Mouse (Mus musculus) neutrophil, adult 5-6 weeks (primary cell): ENCODE measurements around the gene Lst1. TPM values are rescaled to one million over a fixed set of nuclear protein-coding genes. Genes with fewer than 3 reads are reported as not detected.
A peak's percentile ranks its signal among the peaks of the same experiment; 100 is the strongest.

Experiments used
- ATAC-seq: fragments of 151-379, 151-347 bp; 2 replicates; pipeline ENCODE4 v1.8.0; 2017; ENCODE audit warnings: mild to moderate bottlenecking, moderate TSS enrichment; ENCODE audit not compliant: insufficient number of reproducible peaks, poor library complexity, low FRiP score, severe bottlenecking; ENCODE audit errors: extremely low read depth
- total RNA-seq: library from RNA; stranded (forward); fragments of 200-1000 nt; gene quantifications from 2 replicates; pipeline ENCODE4 v1.2.3, GENCODE M21; 2017

Lst1 gene
- total RNA-seq, 1 experiment from 2014 or later: 534 TPM

DNA sequence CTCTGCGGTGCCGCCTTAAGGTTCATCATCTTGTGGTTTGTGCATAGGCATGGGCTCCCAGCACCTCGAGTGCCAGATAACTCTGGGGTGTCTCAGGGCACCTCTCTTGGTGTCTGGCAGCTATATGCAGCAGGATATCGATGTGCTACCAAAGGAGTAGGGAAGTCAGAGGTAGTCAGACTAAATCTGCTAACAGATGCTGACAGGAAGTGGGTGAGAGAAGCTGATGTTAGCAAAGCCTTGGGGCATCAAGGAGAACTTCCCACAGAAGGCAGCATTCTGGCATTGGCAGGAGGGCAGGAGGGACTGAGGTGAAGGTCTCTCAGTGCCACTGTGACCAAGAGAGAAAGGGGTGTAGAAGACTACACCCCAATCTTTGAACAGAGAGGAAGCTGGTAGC is 1.9 kb upstream of the Lst1 start:
- no peak for ATAC-seq

DNA sequence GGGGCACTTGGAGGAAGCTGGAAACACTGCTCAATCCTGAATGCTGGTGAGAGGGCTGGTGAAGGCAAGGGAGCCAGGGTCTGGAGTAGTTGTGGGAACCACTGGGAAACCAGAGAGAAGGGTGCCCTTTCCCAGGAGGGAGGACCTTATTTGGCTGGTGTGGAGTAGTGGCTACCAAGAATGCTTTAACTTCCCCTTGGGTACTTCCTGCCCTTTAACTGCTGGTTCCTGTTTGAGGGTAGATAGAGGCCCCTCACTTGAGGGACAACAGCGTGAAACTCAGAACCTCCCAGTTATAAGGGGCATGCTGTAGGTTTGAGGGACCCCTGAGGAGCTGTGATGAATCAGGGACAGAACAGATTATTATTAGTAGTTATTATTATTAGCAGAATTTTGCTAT is 947 bp upstream of the Lst1 start:
- ATAC-seq: no peak

DNA sequence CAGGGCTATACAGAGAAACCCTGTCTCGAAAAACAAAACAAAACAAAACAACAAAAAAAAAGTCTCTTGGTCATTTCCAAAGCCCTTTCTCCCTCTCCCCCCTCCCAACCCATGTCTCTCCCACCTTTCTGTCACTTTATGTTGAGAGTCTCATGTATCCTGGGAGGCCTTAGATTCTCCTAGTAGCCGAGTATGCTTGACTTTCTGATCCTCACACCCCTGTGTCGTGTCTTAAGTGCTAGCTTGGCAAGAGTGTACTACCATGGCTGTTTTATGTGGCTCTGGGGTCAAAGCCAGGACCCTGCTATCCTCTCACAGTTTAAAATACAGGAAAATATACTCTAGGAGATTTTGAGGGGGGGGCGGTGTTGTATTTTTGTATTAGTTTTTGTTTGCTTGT is 894 bp downstream of the Lst1 start:
- no peak for ATAC-seq

DNA sequence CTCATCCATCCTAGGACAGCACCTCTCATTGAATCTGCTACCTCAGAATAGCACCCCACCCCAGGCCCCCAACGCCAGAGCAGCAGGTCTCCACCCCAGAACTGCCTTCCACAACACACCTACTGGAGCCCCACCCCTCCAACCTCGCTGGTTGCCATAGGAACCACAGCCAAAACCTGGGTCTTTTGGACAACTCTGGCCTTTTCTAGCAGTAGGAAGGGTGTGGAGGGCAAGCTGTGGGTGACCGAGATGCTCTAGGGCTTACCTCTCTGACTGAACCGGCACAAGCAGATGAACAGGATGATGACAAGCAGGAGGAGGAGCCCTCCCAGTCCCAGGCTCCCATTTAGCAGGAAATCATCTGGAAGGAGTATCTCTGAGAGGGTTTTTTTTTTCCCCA is 1.6 kb downstream of the Lst1 start:
- peak; percentile 76 for ATAC-seq

DNA sequence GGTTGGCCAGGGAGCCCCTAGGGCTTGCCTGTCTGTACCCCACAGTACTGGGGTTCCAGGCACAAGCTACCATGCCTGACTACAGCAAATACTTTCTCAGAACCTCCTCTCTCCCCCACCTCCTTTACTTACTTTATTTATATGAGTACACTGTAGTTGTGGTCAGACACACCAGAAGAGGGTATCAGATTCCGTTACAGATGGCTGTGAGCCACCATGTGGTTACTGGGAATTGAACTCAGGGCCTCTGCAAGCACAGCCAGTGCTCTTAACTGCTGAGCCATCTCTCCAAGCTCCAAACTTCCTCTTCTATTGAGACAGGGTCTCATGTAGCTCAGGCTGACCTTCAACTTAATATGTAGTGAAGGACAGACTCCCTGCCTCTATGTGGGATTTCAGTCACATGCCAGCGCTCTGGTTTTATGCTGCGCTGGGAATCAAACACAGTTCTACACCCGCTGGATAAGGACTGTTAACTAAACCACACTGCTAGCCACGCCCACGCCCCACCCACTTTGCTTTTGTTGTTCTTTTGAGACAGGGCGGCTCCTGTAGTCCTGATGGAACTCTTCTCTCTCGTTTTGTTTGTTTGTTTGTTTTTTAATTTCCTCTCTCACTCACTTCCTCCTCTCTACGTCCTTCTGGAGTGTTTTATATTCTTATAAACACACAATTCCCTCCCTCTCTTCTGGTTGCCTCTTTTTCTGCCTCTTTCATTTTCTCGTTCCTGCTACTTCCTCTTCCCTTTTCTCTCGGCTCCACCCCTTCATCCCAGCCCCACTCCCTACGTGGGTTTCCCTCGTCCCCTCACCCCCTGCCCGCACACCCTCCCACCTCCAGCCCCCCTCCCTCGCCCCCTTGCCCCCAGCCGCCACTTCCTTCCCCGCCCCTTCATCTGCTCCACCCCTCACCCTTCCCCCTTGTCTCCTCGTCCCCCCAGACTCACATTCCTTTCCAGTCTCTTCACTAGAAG is 2.3 kb downstream of the Lst1 start:
- ATAC-seq: peak; percentile 47

DNA sequence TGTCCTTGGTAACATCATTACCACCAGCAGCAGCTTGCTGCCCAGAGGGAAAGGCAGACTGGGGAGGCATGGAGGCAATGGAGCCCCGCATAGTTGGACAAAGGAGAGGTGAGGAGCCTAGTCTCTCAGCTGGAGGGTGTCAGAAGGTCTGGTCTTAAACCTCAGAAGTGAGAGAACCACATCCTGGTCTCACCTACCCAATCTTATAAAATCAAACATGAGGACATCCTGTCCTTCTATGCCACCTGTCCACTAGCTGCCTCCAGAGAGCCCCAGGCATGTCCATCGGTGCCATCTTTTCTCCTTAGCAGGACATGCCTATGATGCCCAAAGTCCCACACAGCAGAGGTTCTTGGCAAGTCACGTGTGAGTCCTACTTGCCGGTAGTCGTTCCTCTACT is 8.1 kb downstream of the Lst1 start:
- no peak for ATAC-seq

DNA sequence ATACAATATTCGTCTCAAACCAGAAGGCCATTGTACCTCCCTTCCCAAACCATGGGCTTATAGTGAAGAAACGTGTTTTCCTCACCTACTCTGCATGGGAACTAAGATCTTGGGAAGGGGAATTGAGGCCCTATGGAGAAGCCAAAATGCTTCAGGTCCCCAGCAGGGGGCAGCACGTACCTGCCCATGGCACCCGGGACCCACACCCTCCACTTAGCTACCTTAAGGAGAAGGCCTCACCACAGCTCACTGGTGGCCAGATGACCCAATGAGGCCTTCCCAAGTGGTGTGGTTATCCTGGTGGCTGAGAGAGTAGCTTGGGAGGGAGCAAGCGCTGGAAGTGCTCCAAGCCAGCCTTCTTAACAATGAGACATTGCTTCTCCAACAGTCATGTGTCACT is 9.7 kb downstream of the Lst1 start:
- peak; percentile 93 for ATAC-seq

DNA sequence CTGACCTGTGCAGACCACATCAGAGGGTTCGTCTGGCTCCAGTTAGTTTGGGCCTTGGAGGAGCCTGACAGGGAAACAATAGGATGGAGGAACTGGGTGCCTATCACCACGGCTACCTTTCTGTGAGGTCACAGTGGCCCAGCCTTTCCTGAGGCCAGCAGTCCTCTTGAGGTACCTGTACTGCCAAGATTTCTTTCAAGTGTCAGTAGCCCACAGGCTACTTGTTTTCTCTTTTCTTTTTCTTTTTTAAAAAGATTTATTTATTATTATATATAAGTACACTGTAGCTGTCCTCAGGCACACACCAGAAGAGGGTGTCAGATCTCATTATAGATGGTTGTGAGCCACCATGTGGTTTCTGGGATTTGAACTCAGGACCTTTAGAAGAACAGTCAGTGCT is 12.3 kb downstream of the Lst1 start, which contains the start of gene Aif1:
Gene Aif1, minus strand, starts transcription at position 101 of the 400 bp plus-strand sequence.
- no peak for ATAC-seq

DNA sequence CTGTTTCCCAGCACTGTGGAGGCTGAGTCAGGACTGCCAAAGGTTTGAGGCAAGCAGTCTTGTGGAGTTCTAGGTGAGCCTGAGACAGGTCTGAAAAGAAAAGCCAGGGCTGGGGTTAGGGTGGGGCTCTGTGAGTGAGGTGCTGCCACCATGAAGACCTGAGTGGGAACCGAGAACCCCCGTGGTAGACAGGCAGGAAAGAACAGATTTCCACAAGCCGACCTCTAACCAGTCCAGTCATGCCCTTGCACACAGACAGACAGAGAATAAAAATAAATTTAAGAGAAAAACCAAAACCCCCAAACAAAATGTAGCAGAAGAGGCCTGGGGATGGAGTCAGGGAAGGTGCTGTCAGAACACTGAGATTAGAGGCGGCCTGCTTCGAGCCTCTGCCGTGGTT is 12.9 kb downstream of the Lst1 start:
- ATAC-seq: no peak

DNA sequence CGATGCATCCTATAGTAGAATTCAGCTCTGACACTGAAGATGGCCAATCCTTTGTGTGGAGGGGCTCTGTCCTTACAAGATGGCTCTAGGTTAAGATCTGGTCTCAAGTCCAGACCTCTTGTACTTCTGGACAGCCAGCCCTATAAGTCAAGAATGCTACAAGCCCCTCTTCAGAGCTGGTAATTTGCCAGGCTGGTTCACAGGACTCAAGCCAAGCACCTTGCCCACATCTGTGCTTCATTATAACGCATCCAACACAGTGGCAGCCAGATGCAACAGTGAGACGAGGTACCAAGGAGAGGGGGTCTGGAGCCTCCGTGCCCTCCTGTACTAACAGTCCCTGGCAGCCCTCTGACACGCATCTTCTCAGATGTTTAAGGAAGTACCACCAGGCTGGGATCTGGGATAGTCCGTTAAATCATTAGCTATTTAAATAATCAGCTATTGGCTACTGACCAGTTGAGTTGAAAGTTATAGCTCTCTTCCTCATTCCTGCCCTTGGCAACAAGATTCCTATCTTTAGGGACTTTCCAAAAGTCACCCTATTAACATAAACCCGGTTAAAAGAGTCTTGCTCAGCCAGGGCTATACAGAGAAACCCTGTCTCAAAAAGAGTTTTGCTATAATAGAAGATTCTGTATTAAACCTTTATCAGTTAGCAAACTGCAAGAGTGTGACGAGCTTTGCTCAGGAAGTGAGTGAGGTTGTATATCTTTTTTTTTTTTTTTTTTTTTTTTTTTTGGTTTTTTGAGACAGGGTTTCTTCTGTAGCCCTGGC is 13.8 kb downstream of the Lst1 start:
- ATAC-seq: no peak

DNA sequence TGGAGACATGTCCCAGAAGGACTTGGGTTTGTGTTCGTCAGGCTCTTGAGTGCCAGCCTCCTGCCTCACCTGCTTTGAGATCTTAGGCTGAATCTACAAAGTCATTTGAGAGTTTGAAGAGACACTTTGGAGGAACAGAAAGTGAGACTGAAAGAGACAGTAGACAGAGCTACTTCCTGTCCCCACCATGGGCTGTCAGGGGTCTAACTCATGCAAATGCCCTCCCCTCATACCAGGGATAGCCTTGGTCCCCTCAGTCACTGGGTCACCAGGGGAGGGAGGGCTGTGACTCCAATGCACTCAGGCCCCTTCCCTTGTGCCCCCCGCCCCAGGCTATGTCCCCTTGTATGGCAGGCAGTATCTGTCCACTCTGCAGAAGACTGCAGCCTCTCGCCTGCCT is 14.9 kb downstream of the Lst1 start:
- ATAC-seq: peak; percentile 36; the same call in 1 of the 2 replicates

DNA sequence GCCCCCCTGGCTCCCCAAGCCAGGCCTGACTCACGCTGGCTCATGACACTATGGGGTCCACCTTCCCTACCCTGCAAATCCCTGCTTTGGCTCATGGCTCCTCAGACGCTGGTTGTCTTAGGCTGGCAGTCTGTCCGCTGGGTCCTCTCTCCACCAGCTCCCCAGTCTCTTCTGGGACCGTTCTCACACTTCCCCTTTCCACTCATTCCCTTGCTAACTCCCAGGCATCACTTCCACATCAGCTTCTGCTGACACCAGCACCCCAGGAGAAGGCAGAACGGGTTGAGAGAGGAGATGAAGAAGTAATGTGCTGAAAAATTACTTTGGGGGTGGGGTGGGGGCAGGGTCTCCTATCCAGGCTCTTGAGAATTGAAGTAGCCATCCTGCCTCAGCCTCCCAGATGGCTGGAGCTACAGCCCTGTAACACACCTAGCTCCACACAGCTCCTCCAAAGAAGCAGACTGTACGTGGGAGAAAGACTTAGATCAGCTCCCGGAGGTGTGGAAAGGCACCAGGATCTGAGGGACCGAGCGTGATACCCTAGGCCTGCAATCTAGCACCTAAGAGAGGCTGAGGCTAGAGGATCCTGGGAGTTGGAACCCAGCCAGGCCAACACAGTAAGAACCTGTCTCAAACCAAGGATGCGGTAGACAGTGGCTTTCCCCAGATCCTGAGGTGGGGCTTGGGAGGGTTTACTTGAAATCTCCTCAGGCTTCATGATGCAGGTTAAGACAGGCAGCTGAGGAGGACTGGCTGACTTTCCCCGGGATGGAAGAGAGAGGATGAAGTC is 15.6 kb downstream of the Lst1 start:
- ATAC-seq: 0 out of 2 replicates have a peak, but pooled peaks have one; percentile 23

DNA sequence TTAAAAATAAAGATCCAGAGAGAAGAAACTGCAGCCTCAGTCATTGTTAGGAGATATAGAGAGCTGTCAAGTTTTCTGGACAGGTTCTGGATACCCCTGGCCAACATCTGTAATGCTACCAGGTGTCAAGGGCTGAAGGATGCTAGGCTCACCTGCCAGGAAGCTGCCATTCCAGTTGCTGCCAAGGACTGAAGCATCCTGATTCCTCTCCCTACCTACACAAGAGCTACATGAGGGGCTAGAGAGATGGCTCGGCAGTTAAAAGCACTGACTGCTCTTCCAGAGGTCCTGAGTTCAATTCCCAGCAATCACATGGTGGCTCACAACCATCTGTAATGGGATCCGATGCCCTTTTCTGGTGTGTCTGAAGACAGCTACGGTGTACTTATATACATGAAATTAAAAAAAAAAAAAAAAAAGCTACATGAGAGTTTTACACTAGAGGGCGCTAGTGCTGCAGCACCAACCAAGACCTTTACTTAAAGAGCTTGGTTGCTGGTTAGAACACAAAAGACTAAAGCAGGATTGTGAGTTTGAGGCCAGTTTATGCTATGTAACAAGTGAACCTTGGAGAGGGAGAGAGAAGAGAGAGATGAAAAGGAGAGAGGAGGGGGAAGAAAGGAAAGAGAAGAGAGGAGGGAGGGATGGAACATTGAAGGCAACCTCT is 19.6 kb downstream of the Lst1 start:
- ATAC-seq: no peak

DNA sequence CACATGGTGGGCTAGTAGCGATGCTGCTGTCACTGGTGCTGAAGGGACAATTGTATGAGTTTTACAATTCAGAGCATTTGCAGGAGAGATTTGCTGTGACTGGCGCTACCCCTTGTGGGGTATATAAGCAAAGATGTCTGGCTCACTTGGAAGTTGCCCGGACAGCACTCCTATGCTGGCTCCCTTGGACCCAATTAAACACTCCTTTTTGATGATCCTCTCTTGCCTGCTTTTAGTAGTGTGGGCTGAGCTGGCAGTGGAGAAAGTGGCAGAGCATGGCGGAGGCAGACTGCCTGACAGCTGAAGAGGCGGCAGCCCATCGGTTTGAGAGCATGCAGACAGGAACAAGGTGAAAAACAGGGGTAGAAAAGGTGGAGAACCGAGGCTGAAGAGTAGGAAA is 20.4 kb downstream of the Lst1 start:
- no peak for ATAC-seq

DNA sequence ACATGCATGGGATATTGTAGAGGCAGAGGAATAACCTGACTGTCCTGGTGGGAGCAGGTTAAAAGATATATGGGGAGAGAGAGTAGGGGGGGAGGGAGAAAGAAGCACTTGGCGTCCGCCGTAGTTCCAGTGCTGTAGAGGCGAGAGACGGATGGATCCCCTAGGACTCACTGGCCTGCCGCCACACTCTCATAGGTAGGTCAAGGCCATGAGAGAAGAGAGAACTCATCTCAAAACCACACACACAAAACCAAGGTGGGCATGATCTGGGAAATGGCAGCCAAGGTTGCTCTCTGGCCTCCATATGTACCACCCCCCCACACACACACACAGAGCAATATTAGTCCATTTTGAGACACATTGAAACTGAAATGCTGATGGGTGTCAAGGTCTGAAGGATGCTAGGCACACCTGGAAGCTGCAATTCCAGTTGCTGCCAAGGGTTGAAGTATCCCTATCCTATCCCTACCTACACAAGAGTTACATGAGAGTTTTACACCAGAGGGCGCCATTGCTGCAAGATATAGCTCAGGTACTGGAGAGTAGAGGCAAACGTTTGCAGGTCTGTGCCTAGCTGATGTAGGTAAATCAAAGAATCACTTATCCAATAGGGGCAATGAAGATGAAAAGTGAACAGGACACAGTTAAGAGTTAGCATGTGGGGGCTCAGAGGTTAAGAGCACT is 21.7 kb downstream of the Lst1 start:
- ATAC-seq: peak; percentile 32; the same call in 1 of the 2 replicates

DNA sequence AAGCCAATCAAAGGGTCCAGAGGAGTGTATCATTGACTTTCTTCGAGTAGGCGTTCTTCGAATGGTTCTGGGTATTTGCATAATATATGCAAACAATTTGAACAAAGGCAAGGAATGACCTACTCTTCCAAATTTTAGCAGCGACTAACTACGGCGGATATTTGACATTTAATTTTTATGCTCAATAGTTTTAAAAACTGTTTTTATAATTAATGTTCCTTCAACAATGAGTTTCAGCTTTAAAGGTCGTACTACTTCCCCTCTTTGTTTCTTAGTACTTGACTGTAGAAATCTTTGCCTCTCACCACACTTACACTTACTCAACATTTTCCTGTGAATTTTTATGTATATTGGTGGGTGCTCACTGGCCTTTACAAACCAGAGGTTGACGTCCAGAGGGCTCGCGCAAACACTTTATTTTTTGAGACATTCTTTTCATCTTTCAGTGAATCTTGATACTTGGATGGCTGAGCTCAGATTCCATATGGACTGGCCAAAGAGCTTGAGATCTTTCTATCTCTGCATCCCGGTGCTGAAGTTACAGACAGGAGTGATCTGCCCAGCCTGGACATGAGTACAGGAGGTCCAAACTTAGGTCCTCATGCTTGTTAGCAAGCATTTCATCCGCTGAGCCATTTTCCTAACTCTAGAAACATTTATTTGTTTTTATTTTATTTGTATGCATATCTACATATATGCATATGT is 22.6 kb downstream of the Lst1 start:
- ATAC-seq: no peak

DNA sequence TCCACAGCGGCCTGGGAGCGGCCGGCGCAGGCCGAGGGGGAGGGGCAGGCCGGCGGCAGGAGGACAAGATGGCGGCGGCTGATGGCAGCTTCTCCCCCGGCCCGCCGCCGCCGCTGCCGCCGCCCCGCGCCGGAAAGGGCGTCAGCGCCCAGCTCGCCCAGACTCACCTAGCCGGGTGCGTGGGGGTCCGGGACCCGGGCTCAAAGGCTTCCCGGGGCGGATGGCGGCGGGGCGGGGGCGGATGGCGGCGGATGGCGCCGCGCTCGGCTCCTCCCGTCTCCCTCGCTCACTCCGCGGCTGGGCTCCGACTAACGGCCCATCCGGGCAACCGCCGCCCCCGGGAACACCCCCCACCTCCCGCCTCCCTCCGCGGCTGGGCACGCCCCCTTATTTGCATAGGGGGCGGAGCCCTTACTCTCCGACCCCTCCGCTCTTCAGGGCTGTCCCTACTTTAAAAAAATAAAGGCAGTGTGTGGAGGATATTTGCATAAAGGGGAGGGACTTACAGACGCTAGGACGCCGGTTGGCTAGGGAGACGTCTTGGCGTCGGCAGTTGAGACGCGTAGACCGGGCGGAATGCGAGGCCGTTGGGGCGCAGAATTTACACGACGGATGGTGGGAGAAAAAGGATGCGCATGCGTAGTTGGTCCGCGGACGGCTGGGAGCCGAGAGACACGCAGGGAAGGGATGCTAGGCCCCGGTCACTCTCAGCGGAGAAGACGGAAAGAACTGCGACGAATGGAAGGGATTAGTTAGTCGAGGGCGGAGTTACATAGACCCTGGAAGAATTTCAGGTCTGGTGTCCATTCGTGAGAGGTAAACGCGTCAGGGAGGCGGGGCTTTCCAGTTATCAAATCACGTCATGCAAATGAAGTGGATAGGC is 23.4 kb downstream of the Lst1 start, which contains the start of gene Prrc2a:
Gene Prrc2a, minus strand, starts transcription at position 330 of the 883 bp plus-strand sequence.
- ATAC-seq: peak; percentile 88
